Mouse (Mus musculus) forebrain, embryonic 11.5 days (tissue): ENCODE results near the gene Mtor. TPM values are rescaled to one million over a fixed set of nuclear protein-coding genes. Genes with fewer than 3 reads are reported as not detected.

Experiments used
- ATAC-seq: fragments of 200-750 bp; cut with Nextera tagmentation; replicated peaks from 2 replicates; pipeline ENCODE4 v1.8.0; 2017; ENCODE audit warnings: moderate TSS enrichment; ENCODE audit not compliant: low FRiP score
- DNase-seq: peaks from one replicate; pipeline ENCODE4 v3.0.0-alpha.2; 2017; ENCODE audit warnings: low spot score
- H3K27ac ChIP-seq: fragments of 300-500 bp; sonication (generic); 2 replicates; pipeline ENCODE4 v1.5.1; 2014; ENCODE audit warnings: low read depth, low read length
- H3K27me3 ChIP-seq: fragments of 300-500 bp; sonication (generic); 2 replicates; pipeline ENCODE4 v1.6.1; 2014; ENCODE audit warnings: mild to moderate bottlenecking, low read length, mixed read lengths; ENCODE audit not compliant: control insufficient read depth, insufficient read depth
- H3K36me3 ChIP-seq: fragments of 300-500 bp; sonication (generic); 2 replicates; pipeline ENCODE4 v1.6.1; 2014; ENCODE audit warnings: mild to moderate bottlenecking, low read length, moderate library complexity, mixed read lengths; ENCODE audit not compliant: control insufficient read depth, insufficient read depth
- H3K4me1 ChIP-seq: fragments of 300-500 bp; sonication (generic); replicated peaks from 2 replicates; pipeline ENCODE4 v1.6.1; 2014; ENCODE audit warnings: low read length, mixed read lengths; ENCODE audit not compliant: control insufficient read depth, insufficient read depth
- H3K4me2 ChIP-seq: fragments of 300-500 bp; sonication (generic); 2 replicates; pipeline ENCODE4 v1.6.1; 2014; ENCODE audit warnings: low read depth, mild to moderate bottlenecking, low read length, moderate library complexity, mixed read lengths; ENCODE audit not compliant: severe bottlenecking
- H3K4me3 ChIP-seq: fragments of 300-500 bp; sonication (generic); 2 replicates; pipeline ENCODE4 v1.5.1; 2014; ENCODE audit warnings: low read depth, low read length
- H3K9ac ChIP-seq: fragments of 300-500 bp; sonication (generic); 2 replicates; pipeline ENCODE4 v1.6.1; 2014; ENCODE audit warnings: low read length
- H3K9me3 ChIP-seq: fragments of 300-500 bp; sonication (generic); 2 replicates; pipeline ENCODE4 v1.6.1; 2016; ENCODE audit warnings: low read length, mixed read lengths; ENCODE audit not compliant: control insufficient read depth
- WGBS: fragments of 180-500 bp; shearing (Covaris S2); extraction: QIAGEN DNeasy Blood & Tissue Kit; methylation state at CpG from one replicate; pipeline ENCODE4 v1.1.7; 2014; 5-methylcytosine and 5-hydroxymethylcytosine counted together
- polyA plus RNA-seq: library from polyadenylated mRNA; unstranded; fragments of >200 nt; fragmentation: Nextera tagmentation; extraction: Ambion mirVana; gene quantifications from 2 replicates; pipeline ENCODE4 v1.2.1, GENCODE M21; 2014

The Mtor gene
- polyA plus RNA-seq, 1 experiment from 2014 or later, result 37.6 TPM

DNA sequence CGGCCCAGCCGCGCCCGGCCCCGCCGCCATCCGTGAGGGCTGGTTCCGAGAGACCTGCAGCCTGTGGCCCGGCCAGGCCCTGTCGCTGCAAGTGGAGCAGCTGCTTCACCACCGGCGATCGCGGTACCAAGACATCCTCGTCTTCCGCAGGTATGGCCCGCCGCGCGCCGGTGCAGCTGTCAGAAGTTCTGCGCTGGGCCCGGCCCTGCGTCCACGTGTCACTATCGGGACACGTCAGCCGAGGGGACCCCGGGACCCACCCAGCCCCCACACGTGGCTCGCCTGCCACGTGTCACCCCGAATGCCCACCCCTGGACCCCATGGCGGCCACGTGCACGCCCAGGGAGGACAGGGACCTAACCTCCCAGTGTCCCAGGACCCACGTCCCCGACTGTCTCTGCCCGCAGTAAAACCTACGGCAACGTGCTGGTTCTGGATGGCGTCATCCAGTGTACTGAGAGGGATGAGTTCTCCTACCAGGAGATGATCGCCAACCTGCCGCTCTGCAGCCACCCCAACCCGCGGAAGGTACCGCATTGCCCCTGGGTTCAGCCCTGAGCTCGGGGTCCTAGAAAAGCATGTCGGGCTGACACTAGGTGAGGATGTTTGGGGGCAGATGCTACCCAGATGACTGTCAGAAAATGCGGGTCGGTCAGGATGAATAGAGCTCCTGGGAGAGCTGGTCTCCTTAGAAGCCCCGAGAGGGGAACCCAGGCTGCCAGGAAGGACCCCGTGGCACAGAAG is 143.4 kb downstream of the Mtor start:
- ATAC-seq (peak; percentile 54), DNase-seq (no peak)
- H3K9ac ChIP-seq, result peak overlapping the region; percentile 79
- no peaks in the 10 kb centered on the region for H3K9me3 ChIP-seq
- no peak overlapping the region for H3K27ac ChIP-seq
- H3K36me3 ChIP-seq, result peaks cover 8% of the 10 kb centered on the region
- under 1% methylated on average over 53 of the region's 53 CpGs for WGBS
- peak overlapping the region; percentile 71 for H3K4me3 ChIP-seq
- no peaks in the 10 kb centered on the region for H3K27me3 ChIP-seq
- H3K4me1 ChIP-seq, result peaks cover 9% of the 10 kb centered on the region
- peak overlapping the region; percentile 62 for H3K4me2 ChIP-seq

DNA sequence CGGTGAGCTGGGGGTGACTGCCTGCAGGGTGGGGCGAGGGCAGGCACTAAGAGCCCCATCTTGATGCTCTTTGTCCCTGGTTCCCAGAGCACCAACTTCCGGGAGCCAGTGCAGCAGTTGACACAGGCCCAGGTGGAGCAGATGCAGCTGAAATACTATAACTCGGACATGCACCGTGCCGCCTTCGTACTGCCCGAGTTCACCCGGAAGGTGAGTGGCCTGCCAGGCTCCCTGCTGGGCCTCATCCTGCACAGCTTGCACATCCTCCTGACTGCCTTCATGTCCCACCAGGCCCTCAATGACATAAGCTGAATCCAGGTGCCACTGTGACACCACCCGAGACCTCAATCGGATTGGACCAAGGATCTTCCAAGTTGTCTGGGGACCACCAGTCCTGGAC is 145.6 kb downstream of the Mtor start:
- no peak overlapping the region for H3K27ac ChIP-seq
- H3K9ac ChIP-seq, result no peak overlapping the region
- 96% methylated on average over 11 of the region's 11 CpGs for WGBS
- no peak overlapping the region for H3K4me2 ChIP-seq
- no peak overlapping the region for H3K4me3 ChIP-seq
- H3K9me3 ChIP-seq, result peaks cover 3% of the 10 kb centered on the region; the same call in 1 of the 2 replicates
- peaks cover 9% of the 10 kb centered on the region for H3K4me1 ChIP-seq
- no peaks in the 10 kb centered on the region for H3K27me3 ChIP-seq
- peaks cover 9% of the 10 kb centered on the region for H3K36me3 ChIP-seq
- no peak for DNase-seq
- ATAC-seq, result no peak

DNA sequence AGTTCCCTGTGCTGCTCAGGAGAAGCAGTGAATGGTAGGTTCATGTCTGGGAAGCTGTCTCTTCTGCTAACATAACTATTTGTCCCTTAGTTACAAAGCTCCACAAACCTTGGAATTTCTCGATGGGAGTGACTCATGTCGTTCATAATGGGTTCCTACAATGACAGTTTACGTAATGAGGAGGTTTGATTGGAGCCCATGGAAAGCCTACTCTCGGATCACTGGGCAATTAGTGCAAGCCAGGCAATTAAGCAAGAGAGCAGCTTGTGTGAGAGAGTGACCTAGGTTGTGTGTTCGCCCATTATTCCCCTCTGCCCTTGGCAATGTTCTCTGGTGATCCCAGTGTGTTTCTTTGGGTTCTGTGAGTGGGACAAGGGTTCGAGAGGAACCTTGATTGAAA is 147.5 kb downstream of the Mtor start:
- H3K36me3 ChIP-seq, result peaks cover 11% of the 10 kb centered on the region
- H3K9ac ChIP-seq, result no peak overlapping the region
- H3K4me3 ChIP-seq, result no peak overlapping the region
- H3K27me3 ChIP-seq, result no peaks in the 10 kb centered on the region
- H3K4me2 ChIP-seq, result no peak overlapping the region
- ATAC-seq (no peak), DNase-seq (no peak)
- H3K27ac ChIP-seq, result no peak overlapping the region
- H3K9me3 ChIP-seq, result peaks cover 3% of the 10 kb centered on the region; the same call in 1 of the 2 replicates
- H3K4me1 ChIP-seq, result peaks cover 7% of the 10 kb centered on the region; the same call in 1 of the 2 replicates
- WGBS, result 55% methylated on average over 6 of the region's 6 CpGs

DNA sequence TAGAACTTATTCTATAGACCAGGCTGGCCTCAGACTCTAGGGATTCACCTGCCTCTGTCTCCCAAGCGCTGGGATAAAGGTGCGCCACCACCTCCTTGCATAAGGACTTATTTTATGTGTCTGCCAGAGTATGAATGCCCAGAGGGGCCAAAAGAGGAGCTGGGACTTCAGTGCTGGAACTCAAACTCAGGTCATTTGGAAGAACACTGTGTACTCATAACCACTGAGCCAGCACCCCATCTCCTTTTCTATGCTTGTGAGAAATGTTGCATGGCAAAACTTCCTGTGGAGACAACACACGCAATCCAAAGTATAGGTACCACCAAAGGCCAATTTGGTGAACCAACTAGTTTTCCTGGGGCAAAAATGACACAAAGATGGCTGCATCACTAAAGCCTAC is 148.3 kb downstream of the Mtor start:
- no peak for ATAC-seq
- Histone ChIP-seq H3K4me3 (no peak overlapping the region), H3K4me2 (no peak overlapping the region), H3K9ac (no peak overlapping the region), H3K27me3 (no peaks in the 10 kb centered on the region), H3K36me3 (peaks cover 11% of the 10 kb centered on the region), H3K9me3 (peaks cover 3% of the 10 kb centered on the region; the same call in 1 of the 2 replicates), H3K4me1 (peaks cover 7% of the 10 kb centered on the region; the same call in 1 of the 2 replicates), H3K27ac (no peak overlapping the region)
- DNase-seq, result no peak
- WGBS, result 95% methylated on average over 3 of the region's 3 CpGs

DNA sequence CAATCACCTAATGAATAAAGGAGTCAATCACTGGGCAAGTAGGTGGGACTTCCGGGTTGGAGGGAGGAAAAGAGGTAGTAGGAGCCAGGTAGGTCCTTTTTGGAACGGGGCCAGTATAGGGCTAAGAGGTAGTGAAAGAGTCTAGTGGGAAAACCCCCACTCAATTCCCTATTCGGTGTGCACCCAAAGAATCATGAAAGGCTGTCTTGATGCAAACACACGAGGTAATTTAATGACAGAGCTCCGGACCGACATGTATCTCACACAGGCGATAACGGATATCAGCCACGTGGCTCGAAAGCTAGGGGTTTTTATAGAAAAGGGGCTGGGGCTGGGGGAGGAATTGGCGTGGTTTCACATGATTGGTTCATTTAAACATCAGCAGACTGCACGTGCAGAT is 150.4 kb downstream of the Mtor start:
- Histone ChIP-seq H3K36me3 (peaks cover 11% of the 10 kb centered on the region), H3K27me3 (no peaks in the 10 kb centered on the region), H3K9ac (no peak overlapping the region), H3K4me3 (no peak overlapping the region), H3K4me1 (peaks cover 3% of the 10 kb centered on the region; the same call in 1 of the 2 replicates), H3K9me3 (peaks cover 3% of the 10 kb centered on the region; the same call in 1 of the 2 replicates), H3K4me2 (no peak overlapping the region), H3K27ac (no peak overlapping the region)
- 96% methylated on average over 12 of the region's 12 CpGs for WGBS
- DNase-seq, result no peak
- no peak for ATAC-seq

DNA sequence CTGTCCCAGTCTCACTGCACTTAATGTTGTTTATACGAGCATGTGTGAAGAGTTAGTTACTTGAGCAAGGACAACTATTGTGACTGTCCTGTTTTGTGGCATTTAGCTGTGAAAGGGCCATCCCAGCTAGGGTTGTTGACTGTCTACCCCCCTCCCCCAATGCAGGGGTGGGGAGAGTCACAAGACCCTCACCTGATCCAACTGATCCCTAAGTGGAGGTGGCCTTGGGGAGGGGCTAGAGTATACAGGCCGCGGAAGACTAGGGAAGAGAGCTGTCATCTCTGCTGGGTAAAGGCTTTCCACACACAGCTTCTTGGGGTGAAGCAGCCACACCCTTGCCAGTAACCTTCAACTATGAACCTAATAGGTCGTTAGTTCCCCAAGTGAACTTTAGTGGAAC is 151.9 kb downstream of the Mtor start:
- 89% methylated on average over 4 of the region's 4 CpGs for WGBS

DNA sequence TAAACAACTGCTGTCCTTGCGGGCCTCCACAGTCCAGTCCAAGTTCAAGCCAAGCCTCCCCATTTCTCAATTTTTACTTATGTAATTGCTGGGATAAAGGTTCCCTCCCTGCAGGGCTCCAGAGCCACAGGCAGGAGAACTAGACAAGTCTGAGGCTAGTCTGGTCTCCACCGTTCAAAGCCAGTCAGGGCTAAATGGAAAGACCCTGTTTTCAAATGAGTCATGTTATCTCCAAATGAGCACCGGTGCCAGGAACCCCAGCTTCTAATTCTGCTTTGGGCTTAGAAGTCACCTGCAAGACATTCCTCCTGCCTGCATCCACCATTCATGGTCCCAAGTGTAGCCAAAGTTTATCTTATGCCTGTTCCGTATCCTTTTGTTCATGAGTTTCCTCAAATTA is 153.5 kb downstream of the Mtor start:
- WGBS, result 89% methylated on average over 4 of the region's 4 CpGs
- Histone ChIP-seq H3K27ac (no peak overlapping the region), H3K4me1 (no peaks in the 10 kb centered on the region), H3K4me3 (no peak overlapping the region), H3K4me2 (no peak overlapping the region), H3K36me3 (peaks cover 4% of the 10 kb centered on the region; the same call in 1 of the 2 replicates), H3K9ac (no peak overlapping the region), H3K27me3 (no peaks in the 10 kb centered on the region), H3K9me3 (peaks cover 3% of the 10 kb centered on the region; the same call in 1 of the 2 replicates)
- ATAC-seq (no peak), DNase-seq (no peak)

More for the DNA sequence above, 151.9 kb downstream of the Mtor start:
- Histone ChIP-seq H3K27me3 (no peaks in the 10 kb centered on the region), H3K9me3 (peaks cover 3% of the 10 kb centered on the region; the same call in 1 of the 2 replicates), H3K27ac (no peak overlapping the region), H3K4me1 (no peaks in the 10 kb centered on the region; the same call in 1 of the 2 replicates), H3K36me3 (peaks cover 4% of the 10 kb centered on the region; the same call in 1 of the 2 replicates), H3K4me3 (no peak overlapping the region), H3K9ac (no peak overlapping the region), H3K4me2 (no peak overlapping the region)
- no peak for ATAC-seq
- no peak for DNase-seq

DNA sequence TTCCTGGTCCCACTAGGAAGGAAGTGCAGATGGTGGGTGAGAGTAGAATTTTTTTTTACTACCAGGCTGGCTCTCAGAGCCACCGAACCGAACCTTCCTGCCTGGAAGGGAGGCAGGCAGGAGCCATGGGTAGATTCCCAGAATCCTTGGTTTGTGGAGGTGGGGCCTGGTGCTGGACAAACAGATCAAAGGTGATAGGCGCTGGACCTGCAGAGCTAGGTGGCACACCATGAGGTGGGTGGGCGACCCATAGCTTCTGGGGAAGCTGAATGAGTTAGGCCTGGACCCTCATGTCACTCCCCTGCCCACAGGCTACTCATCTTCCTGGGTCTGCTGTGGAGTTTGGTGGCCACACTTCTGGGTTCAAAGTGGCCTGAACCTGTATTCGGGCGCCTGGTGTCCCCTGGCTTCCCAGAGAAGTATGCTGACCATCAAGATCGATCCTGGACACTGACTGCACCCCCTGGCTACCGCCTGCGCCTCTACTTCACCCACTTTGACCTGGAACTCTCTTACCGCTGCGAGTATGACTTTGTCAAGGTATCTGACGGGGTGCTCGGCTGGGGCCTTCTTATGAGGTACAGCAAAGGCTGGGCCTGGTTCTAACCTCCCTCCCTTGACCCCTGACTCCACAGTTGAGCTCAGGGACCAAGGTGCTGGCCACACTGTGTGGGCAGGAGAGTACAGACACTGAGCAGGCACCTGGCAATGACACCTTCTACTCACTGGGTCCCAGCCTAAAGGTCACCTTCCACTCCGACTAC is 154.1 kb downstream of the Mtor start, which contains the start of gene Masp2:
Masp2 (plus strand) TSS at position 198 of the 764 bp plus-strand sequence.
- Histone ChIP-seq H3K4me2 (no peak within 1 kb of the TSS), H3K36me3 (peaks cover 4% of the 10 kb centered on the region; the same call in 1 of the 2 replicates), H3K27me3 (no peaks in the 10 kb centered on the region), H3K27ac (no peak within 1 kb of the TSS), H3K4me3 (no peak within 1 kb of the TSS), H3K9ac (no peak within 1 kb of the TSS), H3K4me1 (no peaks in the 10 kb centered on the region), H3K9me3 (peaks cover 3% of the 10 kb centered on the region; the same call in 1 of the 2 replicates)
- DNase-seq (peak; percentile 39), ATAC-seq (no peak)
- WGBS, result 90% methylated on average over 14 of the region's 14 CpGs
